Mouse (Mus musculus) heart, adult 2 months (tissue): Measurements from ENCODE around the gene Clec12a. TPM values are rescaled to one million over a fixed set of nuclear protein-coding genes. Genes with fewer than 3 reads are reported as not detected.

ENCODE experiments used
- DNase-seq, 2 experiments: peaks; one replicate each; pipeline ENCODE4 v3.0.0; 2021
- H3K27ac ChIP-seq: fragments of 200-600 bp; 2 replicates; pipeline ENCODE4 v1.8.1; 2022
- H3K27me3 ChIP-seq: fragments of 200-500 bp; 2 replicates; pipeline ENCODE4 v1.6.1; 2012; ENCODE audit warnings: mild to moderate bottlenecking, low read length, inconsistent platforms, mixed read lengths; ENCODE audit not compliant: control insufficient read depth, insufficient read depth
- H3K36me3 ChIP-seq: fragments of 200-500 bp; 2 replicates; pipeline ENCODE4 v1.6.1; 2012; ENCODE audit warnings: low read length, inconsistent platforms; ENCODE audit not compliant: control insufficient read depth, insufficient read depth
- H3K4me1 ChIP-seq: fragments of 200-500 bp; 2 replicates; pipeline ENCODE4 v1.6.1; 2011; ENCODE audit warnings: low read length; ENCODE audit not compliant: control insufficient read depth, insufficient read depth
- H3K4me3 ChIP-seq: fragments of 200-600 bp; 2 replicates; pipeline ENCODE4 v1.8.1; 2022
- H3K79me2 ChIP-seq: fragments of 200-500 bp; replicated peaks from 2 replicates; pipeline ENCODE4 v1.6.1; 2012; ENCODE audit warnings: mild to moderate bottlenecking, inconsistent platforms, low read length, moderate library complexity, mixed read lengths; ENCODE audit not compliant: control insufficient read depth, insufficient read depth
- H3K9ac ChIP-seq: fragments of 200-500 bp; 2 replicates; pipeline ENCODE4 v1.6.1; 2012; ENCODE audit warnings: low read depth, mild to moderate bottlenecking, control low read depth, inconsistent platforms, low read length, mixed read lengths
- CTCF ChIP-seq: fragments of 200-600 bp; IDR thresholded peaks from 2 replicates; pipeline ENCODE4 v1.8.1; 2022; ENCODE audit warnings: antibody characterized with exemption, mild to moderate bottlenecking, moderate library complexity
- EP300 ChIP-seq: fragments of 200-500 bp; IDR thresholded peaks from 2 replicates; pipeline ENCODE4 v1.6.1; 2011; ENCODE audit warnings: low read depth, low read length, control low read depth; ENCODE audit not compliant: insufficient read depth
- POLR2A ChIP-seq: fragments of 200-500 bp; IDR thresholded peaks from 2 replicates; pipeline ENCODE4 v1.6.1; 2011; ENCODE audit warnings: mild to moderate bottlenecking, low read depth, low read length, control low read depth; ENCODE audit not compliant: insufficient read depth
- WGBS: fragments of 180-500 bp; shearing (Covaris S2); methylation state at CpG from one replicate; pipeline ENCODE4 v1.1.7; 2018; 5-methylcytosine and 5-hydroxymethylcytosine counted together
- intact Hi-C: fragments of 180-260 bp; cut with DNase I; formaldehyde crosslinking; loops from one replicate; pipeline ENCODE4 v1.15.1; 2025
- polyA plus RNA-seq: library from polyadenylated mRNA; depleted of rRNA; stranded (reverse); fragments of >200 nt; gene quantifications from 2 replicates; pipeline ENCODE4 v1.2.3, GENCODE M21; 2012
- total RNA-seq, 2 experiments: library from RNA; stranded (reverse); gene quantifications; 2 replicates each; pipeline ENCODE4 v1.2.3; 2021

Gene Clec12a
- total and polyA plus RNA-seq, 3 experiments, result 0.63 to 0.80 (median 0.73) TPM

DNA sequence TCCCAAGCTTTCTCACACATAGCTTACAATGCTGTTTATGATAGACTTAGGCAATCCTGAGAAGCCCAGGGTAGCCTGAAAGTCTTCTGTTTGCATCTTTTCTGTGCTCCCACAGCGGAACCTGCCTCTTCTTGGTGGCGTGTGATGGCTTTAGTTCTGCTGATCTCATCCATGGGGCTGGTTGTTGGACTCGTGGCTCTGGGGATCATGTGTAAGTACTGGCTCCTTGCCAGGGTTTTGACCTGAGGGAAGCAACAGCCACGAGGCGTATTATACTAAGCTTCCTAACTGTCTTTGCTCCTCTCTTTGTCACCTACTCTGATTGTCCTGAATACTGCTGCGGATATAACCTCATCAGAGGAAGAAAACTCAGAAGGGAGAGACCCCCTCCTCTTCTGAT lies 57.5 kb downstream of the Clec12a start:
- Histone ChIP-seq H3K27ac (no peak overlapping the region), H3K9ac (no peak overlapping the region), H3K4me3 (no peak overlapping the region), H3K4me1 (peaks cover 3% of the 10 kb centered on the region; the same call in 1 of the 2 replicates), H3K79me2 (no peaks in the 10 kb centered on the region), H3K27me3 (no peaks in the 10 kb centered on the region), H3K36me3 (peaks cover 2% of the 10 kb centered on the region; the same call in 1 of the 2 replicates)
- intact Hi-C loops, result no loop called here
- 18% methylated on average over 6 of the region's 6 CpGs for WGBS
- DNase-seq, result peak in 1 of 2 experiments; percentile 33
- TF ChIP-seq POLR2A (no peak), EP300 (no peak), CTCF (no peak)

GRCm38 (mm10) chr6:129402404-129402803 lies 59.9 kb downstream of the Clec12a start:
- TF ChIP-seq POLR2A, result no peak
- no peak for TF ChIP-seq EP300
- TF ChIP-seq CTCF, result no peak
- peaks cover 13% of the 10 kb centered on the region for H3K36me3 ChIP-seq
- WGBS, result 88% methylated on average over 2 of the region's 2 CpGs
- DNase-seq, result no peak
- intact Hi-C loops, result no loop called here
- H3K27me3 ChIP-seq, result no peaks in the 10 kb centered on the region
- H3K79me2 ChIP-seq, result no peaks in the 10 kb centered on the region
- no peak overlapping the region for H3K27ac ChIP-seq
- H3K9ac ChIP-seq, result no peak overlapping the region
- H3K4me1 ChIP-seq, result peaks cover 3% of the 10 kb centered on the region
- H3K4me3 ChIP-seq, result no peak overlapping the region

DNA sequence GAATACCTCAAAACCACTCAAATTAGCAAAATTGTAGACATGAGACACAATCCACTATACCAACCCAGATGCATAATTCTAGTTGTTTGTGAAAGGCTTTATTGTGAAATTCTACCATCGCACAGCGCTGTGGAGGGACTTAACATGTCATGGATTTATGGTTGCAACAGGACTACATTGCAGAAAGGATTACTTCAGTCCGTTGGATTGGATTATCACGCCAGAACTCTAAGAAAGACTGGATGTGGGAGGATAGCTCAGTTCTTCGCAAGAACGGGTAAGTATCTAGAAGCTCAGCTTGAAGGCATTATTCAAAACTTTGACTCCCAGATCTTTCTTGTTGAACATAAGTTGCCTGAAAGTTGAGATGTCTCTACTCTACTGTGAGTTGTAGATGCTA lies 60.9 kb downstream of the Clec12a start:
- Histone ChIP-seq H3K27ac (no peak overlapping the region), H3K79me2 (no peaks in the 10 kb centered on the region), H3K36me3 (peaks cover 16% of the 10 kb centered on the region), H3K27me3 (no peaks in the 10 kb centered on the region), H3K9ac (no peak overlapping the region), H3K4me1 (peaks cover 5% of the 10 kb centered on the region), H3K4me3 (no peak overlapping the region)
- DNase-seq, result no peak
- TF ChIP-seq POLR2A (no peak), CTCF (no peak), EP300 (no peak)
- intact Hi-C loops, result no loop called here
- 88% methylated on average over 6 of the region's 6 CpGs for WGBS

GRCm38 (mm10) chr6:129405999-129406398 lies 63.5 kb downstream of the Clec12a start:
- peaks cover 2% of the 10 kb centered on the region for H3K4me1 ChIP-seq
- H3K27me3 ChIP-seq, result no peaks in the 10 kb centered on the region
- no peak overlapping the region for H3K4me3 ChIP-seq
- intact Hi-C loops, result no loop called here
- H3K79me2 ChIP-seq, result no peaks in the 10 kb centered on the region
- H3K27ac ChIP-seq, result no peak overlapping the region
- no peak for TF ChIP-seq EP300
- no peak for TF ChIP-seq POLR2A
- TF ChIP-seq CTCF, result no peak
- H3K36me3 ChIP-seq, result peaks cover 14% of the 10 kb centered on the region
- no peak for DNase-seq
- H3K9ac ChIP-seq, result no peak overlapping the region

DNA sequence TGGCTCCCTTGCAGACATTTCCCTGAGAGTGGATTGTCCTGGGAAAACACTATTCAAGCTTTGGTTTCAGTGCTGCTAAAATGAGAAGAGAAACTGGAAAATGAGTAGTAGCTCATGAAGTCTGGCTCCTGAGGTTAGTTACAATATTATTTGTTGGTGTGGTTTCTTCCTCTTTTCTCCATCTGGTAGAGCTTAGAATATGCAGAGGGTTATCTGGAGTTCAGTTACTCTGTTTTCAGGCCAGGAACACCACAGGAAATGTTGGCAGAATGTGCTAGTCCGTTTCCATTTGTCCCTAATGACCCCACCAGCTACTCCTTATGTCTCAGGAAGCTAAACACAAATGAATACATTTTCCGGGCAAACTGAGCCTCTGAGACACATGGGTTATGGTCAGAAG lies 64.8 kb downstream of the Clec12a start:
- peak in 1 of 2 experiments; percentile 18 for DNase-seq
- H3K36me3 ChIP-seq, result peaks cover 14% of the 10 kb centered on the region
- TF ChIP-seq POLR2A (no peak), EP300 (no peak), CTCF (no peak)
- H3K4me1 ChIP-seq, result peaks cover 2% of the 10 kb centered on the region
- H3K9ac ChIP-seq, result no peak overlapping the region
- H3K79me2 ChIP-seq, result no peaks in the 10 kb centered on the region
- WGBS, result 17% methylated on average over 2 of the region's 2 CpGs
- H3K27ac ChIP-seq, result peak overlapping the region; percentile 38
- no peaks in the 10 kb centered on the region for H3K27me3 ChIP-seq
- intact Hi-C loops, result no loop called here
- no peak overlapping the region for H3K4me3 ChIP-seq

DNA sequence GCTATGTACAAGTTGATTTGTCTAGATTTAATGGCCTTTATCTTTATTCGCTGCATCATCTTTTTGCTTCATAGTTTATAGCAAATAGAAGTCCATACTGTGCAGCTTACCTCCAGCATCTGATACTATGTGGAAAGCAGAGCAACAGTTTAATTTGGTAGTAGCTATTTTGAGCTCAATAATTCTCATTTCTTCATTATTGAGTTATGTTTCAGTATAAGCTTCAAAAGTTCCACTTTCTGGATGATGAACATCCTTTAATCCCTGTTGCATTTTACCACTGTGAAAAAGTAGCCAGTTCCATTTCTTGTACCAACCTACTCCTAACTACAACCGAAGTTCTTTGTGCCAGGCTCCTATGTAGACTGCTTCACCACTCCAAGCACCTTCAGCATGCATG lies 66.1 kb downstream of the Clec12a start, which contains the start of gene Clec9a:
Gene Clec9a (plus strand): TSS at position 301 of the 400 bp plus-strand sequence.
- 79% methylated on average over 2 of the region's 2 CpGs for WGBS
- Histone ChIP-seq H3K36me3 (peaks cover 14% of the 10 kb centered on the region), H3K4me1 (peaks cover 2% of the 10 kb centered on the region), H3K79me2 (no peaks in the 10 kb centered on the region), H3K27me3 (no peaks in the 10 kb centered on the region), H3K27ac (no peak within 1 kb of the TSS), H3K4me3 (no peak within 1 kb of the TSS), H3K9ac (no peak within 1 kb of the TSS)
- no peak for DNase-seq
- TF ChIP-seq POLR2A (no peak), CTCF (no peak), EP300 (no peak)
- intact Hi-C loops, result loop anchor here (2.0 kb wide), 1 partner anchor 14 kb away; no protein-coding TSS in a partner anchor
